Mouse (Mus musculus) ovary, adult 18-20 months (tissue): ENCODE data around the gene H1f0.

Source experiments
- DNase-seq: peaks from one replicate; pipeline ENCODE4 v3.0.0; 2022; ENCODE audit warnings: low spot score, mixed read lengths

Gene H1f0

GRCm38 (mm10) chr15:79038853-79039252 lies 10.6 kb downstream of the H1f0 start:
- DNase-seq, result peak; percentile 71

- DNase-seq, result no peak
Measured at GRCm38 (mm10) chr15:79040501-79041416, 12.5 kb downstream of the H1f0 start.

GRCm38 (mm10) chr15:79041585-79041984 lies 13.3 kb downstream of the H1f0 start, which contains the start of gene Galr3:
Gene Galr3, plus strand, starts transcription at chr15:79041885.
- no peak for DNase-seq

- no peak for DNase-seq
Measured at GRCm38 (mm10) chr15:79042721-79043491, 14.7 kb downstream of the H1f0 start.

- DNase-seq, result no peak
Measured at GRCm38 (mm10) chr15:79044837-79045236, 16.6 kb downstream of the H1f0 start.

GRCm38 (mm10) chr15:79048186-79048585 lies 19.9 kb downstream of the H1f0 start:
- no peak for DNase-seq

GRCm38 (mm10) chr15:79050160-79050845 lies 22.1 kb downstream of the H1f0 start:
- DNase-seq, result no peak

- no peak for DNase-seq
Measured at GRCm38 (mm10) chr15:79050964-79051363, 22.7 kb downstream of the H1f0 start.

- no peak for DNase-seq
Measured at GRCm38 (mm10) chr15:79051461-79052360, 23.5 kb downstream of the H1f0 start.

- no peak for DNase-seq
Measured at GRCm38 (mm10) chr15:79052366-79052765, 24.1 kb downstream of the H1f0 start.

- no peak for DNase-seq
Measured at GRCm38 (mm10) chr15:79056601-79057000, 28.4 kb downstream of the H1f0 start.

- no peak for DNase-seq
Measured at GRCm38 (mm10) chr15:79057850-79058249, 29.6 kb downstream of the H1f0 start.

GRCm38 (mm10) chr15:79060887-79061565 lies 32.8 kb downstream of the H1f0 start:
- DNase-seq, result no peak

- peak; percentile 98 for DNase-seq
Measured at GRCm38 (mm10) chr15:79062376-79063159, 34.3 kb downstream of the H1f0 start, which contains the start of gene Ankrd54. Gene Ankrd54, minus strand, starts transcription at chr15:79062893.

GRCm38 (mm10) chr15:79063160-79063740 lies 35.0 kb downstream of the H1f0 start:
- DNase-seq, result no peak

GRCm38 (mm10) chr15:79065086-79065770 lies 37.0 kb downstream of the H1f0 start:
- DNase-seq, result no peak

- no peak for DNase-seq
Measured at GRCm38 (mm10) chr15:79066276-79066675, 38.0 kb downstream of the H1f0 start.

- DNase-seq, result no peak
Measured at GRCm38 (mm10) chr15:79067631-79068030, 39.4 kb downstream of the H1f0 start.

- DNase-seq, result no peak
Measured at GRCm38 (mm10) chr15:79068416-79068815, 40.2 kb downstream of the H1f0 start.
